Mouse (Mus musculus) intestine, embryonic 14.5 days (tissue): ENCODE results near the gene Sgo2b. TPM values are rescaled to one million over a fixed set of nuclear protein-coding genes. Genes with fewer than 3 reads are reported as not detected.
"Not testable (repeated sequence)": the region's sequence is repeated elsewhere in the genome, so short reads cannot be mapped to it uniquely, and the experiment has no call there.

Source experiments
- ATAC-seq: fragments of 200-750 bp; cut with Nextera tagmentation; replicated peaks from 2 replicates; pipeline ENCODE4 v1.8.0; 2017; ENCODE audit warnings: low read depth, moderate number of reproducible peaks, moderate TSS enrichment, moderate library complexity; ENCODE audit not compliant: low FRiP score, low TSS enrichment
- DNase-seq: peaks from one replicate; pipeline ENCODE4 v3.0.0-alpha.2; 2018; ENCODE audit warnings: low spot score
- H3K27ac ChIP-seq: fragments of 300-500 bp; sonication (generic); 2 replicates; pipeline ENCODE4 v1.5.1; 2014; ENCODE audit warnings: low read depth, mild to moderate bottlenecking, control low read depth
- H3K27me3 ChIP-seq: fragments of 300-500 bp; sonication (generic); replicated peaks from 2 replicates; pipeline ENCODE4 v1.6.1; 2014; ENCODE audit warnings: low read length, control low read depth; ENCODE audit not compliant: control insufficient read depth, insufficient read depth
- H3K36me3 ChIP-seq: fragments of 300-500 bp; sonication (generic); 2 replicates; pipeline ENCODE4 v1.6.1; 2014; ENCODE audit warnings: low read length, control low read depth; ENCODE audit not compliant: control insufficient read depth, insufficient read depth
- H3K4me1 ChIP-seq: fragments of 300-500 bp; sonication (generic); replicated peaks from 2 replicates; pipeline ENCODE4 v1.6.1; 2014; ENCODE audit warnings: low read length, control low read depth, mixed read lengths; ENCODE audit not compliant: control insufficient read depth, insufficient read depth
- H3K4me2 ChIP-seq: fragments of 300-500 bp; sonication (generic); 2 replicates; pipeline ENCODE4 v1.6.1; 2014; ENCODE audit warnings: low read length
- H3K4me3 ChIP-seq: fragments of 300-500 bp; sonication (generic); 2 replicates; pipeline ENCODE4 v1.5.1; 2014; ENCODE audit warnings: low read depth, low read length, control low read depth, mixed read lengths
- H3K9ac ChIP-seq: fragments of 300-500 bp; sonication (generic); 2 replicates; pipeline ENCODE4 v1.6.1; 2014; ENCODE audit warnings: mild to moderate bottlenecking, low read length
- H3K9me3 ChIP-seq: fragments of 300-500 bp; sonication (generic); 2 replicates; pipeline ENCODE4 v1.6.1; 2016; ENCODE audit warnings: low read length, control low read depth; ENCODE audit not compliant: control insufficient read depth
- WGBS: fragments of 180-500 bp; shearing (Covaris S2); extraction: QIAGEN DNeasy Blood & Tissue Kit; methylation state at CpG from one replicate; pipeline ENCODE4 v1.1.7; 2014; 5-methylcytosine and 5-hydroxymethylcytosine counted together
- polyA plus RNA-seq: library from polyadenylated mRNA; unstranded; fragments of >200 nt; fragmentation: Nextera tagmentation; extraction: Ambion mirVana; gene quantifications from 2 replicates; pipeline ENCODE4 v1.2.1, GENCODE M21; 2014

Gene Sgo2b
- polyA plus RNA-seq = not detected in 2 replicates

- H3K4me1 ChIP-seq = peaks cover 7% of the 10 kb centered on the region; the same call in 1 of the 2 replicates
- no peak within 1 kb of the TSS for H3K27ac ChIP-seq
- ATAC-seq = 0 out of 2 replicates have a peak, but pooled peaks have one; percentile 15
- H3K4me2 ChIP-seq = peak within 1 kb of the TSS; percentile 55
- H3K27me3 ChIP-seq = no peaks in the 10 kb centered on the region
- no peaks in the 10 kb centered on the region for H3K9me3 ChIP-seq
- 8% methylated on average over 29 of the region's 30 CpGs for WGBS
- no peaks in the 10 kb centered on the region for H3K36me3 ChIP-seq
- DNase-seq = peak; percentile 58
- peak within 1 kb of the TSS; percentile 22 for H3K4me3 ChIP-seq
- H3K9ac ChIP-seq = peak within 1 kb of the TSS; percentile 22; the same call in 1 of the 2 replicates
Measured at GRCm38 (mm10) chr8:63951626-63952377, at the start of gene Sgo2b. TSS of gene Sgo2b (minus strand) at chr8:63952248.

GRCm38 (mm10) chr8:63970612-63971391, 18.8 kb upstream of the Sgo2b start:
- not testable (repeated sequence) for H3K4me3 ChIP-seq, H3K27ac ChIP-seq, H3K9ac ChIP-seq, ATAC-seq, H3K9me3 ChIP-seq, H3K4me1 ChIP-seq, H3K36me3 ChIP-seq, H3K4me2 ChIP-seq, H3K27me3 ChIP-seq, DNase-seq
- WGBS = 43% methylated on average over 9 of the region's 9 CpGs

- Histone ChIP-seq H3K27me3 (no peaks in the 10 kb centered on the region), H3K36me3 (no peaks in the 10 kb centered on the region), H3K4me1 (no peaks in the 10 kb centered on the region), H3K4me3 (no peak overlapping the region), H3K27ac (no peak overlapping the region), H3K4me2 (no peak overlapping the region), H3K9me3 (no peaks in the 10 kb centered on the region), H3K9ac (no peak overlapping the region)
- DNase-seq = no peak
- ATAC-seq = no peak
- 84% methylated on average over 3 of the region's 3 CpGs for WGBS
Measured at GRCm38 (mm10) chr8:63961032-63961785, 9.2 kb upstream of the Sgo2b start.

- H3K4me1 ChIP-seq, H3K4me3 ChIP-seq, H3K4me2 ChIP-seq, H3K27me3 ChIP-seq, DNase-seq, ATAC-seq, H3K9me3 ChIP-seq, H3K9ac ChIP-seq, H3K36me3 ChIP-seq, H3K27ac ChIP-seq: not testable (repeated sequence)
- 69% methylated on average over 4 of the region's 4 CpGs for WGBS
Measured at GRCm38 (mm10) chr8:63953802-63954201, 1.8 kb upstream of the Sgo2b start.

- no peak overlapping the region for H3K4me3 ChIP-seq
- H3K4me2 ChIP-seq = no peak overlapping the region
- H3K9me3 ChIP-seq = no peaks in the 10 kb centered on the region
- no peak for DNase-seq
- ATAC-seq = no peak
- H3K4me1 ChIP-seq = no peaks in the 10 kb centered on the region
- no peak overlapping the region for H3K27ac ChIP-seq
- 70% methylated on average over 7 of the region's 7 CpGs for WGBS
- H3K36me3 ChIP-seq = no peaks in the 10 kb centered on the region
- no peaks in the 10 kb centered on the region for H3K27me3 ChIP-seq
- H3K9ac ChIP-seq = no peak overlapping the region
Measured at GRCm38 (mm10) chr8:63933171-63933570, 18.9 kb downstream of the Sgo2b start.

GRCm38 (mm10) chr8:63929301-63930097, 22.5 kb downstream of the Sgo2b start:
- ATAC-seq = no peak
- Histone ChIP-seq H3K4me3 (no peak overlapping the region), H3K4me2 (no peak overlapping the region), H3K9ac (no peak overlapping the region), H3K27ac (no peak overlapping the region), H3K9me3 (no peaks in the 10 kb centered on the region), H3K27me3 (no peaks in the 10 kb centered on the region), H3K36me3 (no peaks in the 10 kb centered on the region), H3K4me1 (no peaks in the 10 kb centered on the region)
- no peak for DNase-seq
- 87% methylated on average over 3 of the region's 3 CpGs for WGBS

GRCm38 (mm10) chr8:63921257-63921960, 30.6 kb downstream of the Sgo2b start:
- WGBS = 36% methylated on average over 4 of the region's 4 CpGs
- Histone ChIP-seq H3K36me3 (no peaks in the 10 kb centered on the region), H3K4me2 (no peak overlapping the region), H3K9ac (no peak overlapping the region), H3K4me3 (no peak overlapping the region), H3K27me3 (no peaks in the 10 kb centered on the region), H3K27ac (no peak overlapping the region), H3K9me3 (no peaks in the 10 kb centered on the region), H3K4me1 (no peaks in the 10 kb centered on the region)
- peak; percentile 60 for ATAC-seq
- no peak for DNase-seq
